18 mouse cellular contexts compared by ENCODE assay signal in the genomic region with DNA sequence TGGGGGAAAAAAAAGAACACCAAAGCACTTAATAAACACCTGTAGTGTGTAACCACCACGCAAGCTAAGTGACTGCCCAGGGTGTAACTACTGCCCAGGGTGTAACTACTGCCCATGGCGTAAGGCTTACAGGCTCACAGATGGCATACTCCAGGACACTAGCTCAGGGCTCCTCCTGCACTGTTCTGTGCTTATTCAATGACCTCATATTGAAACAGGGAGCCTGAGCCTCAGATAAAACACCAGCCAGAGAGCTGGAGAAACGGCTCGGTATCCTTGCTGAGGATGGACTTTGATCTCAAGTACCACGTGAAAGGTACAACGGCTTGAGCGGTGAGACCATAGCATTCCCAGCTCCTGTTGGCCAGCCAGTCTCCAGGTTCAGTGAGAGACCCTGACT. TPM values are rescaled to one million over a fixed set of nuclear protein-coding genes. Genes with fewer than 3 reads are reported as not detected.
A peak's percentile ranks its signal among the peaks of the same experiment; 100 is the strongest.
DNase-seq lines count a peak whose midpoint lies in the region; ATAC-seq lines count a peak whose summit lies in the region.
"Had no signal": no experiment of that assay in that cellular context is flagged by ENCODE, and none has a peak within 500 bp of the region (broad histone marks: within the 10 kb centered on the region; RNA-seq: fewer than 3 reads in every experiment).

No protein-coding gene starts in this region.

- H3K36me3 ChIP-seq in kidney, embryonic 14.5 days (ENCODE audit: control insufficient read depth, insufficient read depth, low read length), result peaks cover 44% of the 10 kb centered on the region
- H3K36me3 ChIP-seq in liver, embryonic 15.5 days (replicated peaks), result peaks cover 65% of the 10 kb centered on the region

- intact Hi-C loops in heart, postnatal 25 days (cut with DNase I), result no loop called here

- no peak overlapping the region for H3K4me3 ChIP-seq in kidney, embryonic 14.5 days (ENCODE audit: low read length)
- no peak overlapping the region for H3K4me3 ChIP-seq in liver, embryonic 15.5 days (replicated peaks)
- H3K4me3 ChIP-seq: forebrain, embryonic 10.5 days; midbrain, embryonic 15.5 days had no signal

- no peak for ATAC-seq in kidney, embryonic 14.5 days (ENCODE audit: low FRiP score, low TSS enrichment)
- peak; percentile 22 for ATAC-seq in inflammation-experienced regulatory T-cells, adult 6 months
- ATAC-seq in liver, embryonic 15.5 days (ENCODE audit: insufficient read depth), result no peak
- ATAC-seq: midbrain, embryonic 15.5 days had no signal

- no peaks in the 10 kb centered on the region for H3K27me3 ChIP-seq in kidney, embryonic 14.5 days (ENCODE audit: control insufficient read depth, insufficient read depth, low read length)
- H3K27me3 ChIP-seq in liver, embryonic 15.5 days, result no peaks in the 10 kb centered on the region
- H3K27me3 ChIP-seq: midbrain, embryonic 15.5 days had no signal

- H3K4me1 ChIP-seq in kidney, embryonic 14.5 days (ENCODE audit: control insufficient read depth, insufficient read depth, low read length), result peaks cover 11% of the 10 kb centered on the region; the same call in 1 of the 2 replicates
- peaks cover 62% of the 10 kb centered on the region for H3K4me1 ChIP-seq in liver, embryonic 15.5 days (replicated peaks)

- WGBS in kidney, embryonic 14.5 days, result 91% methylated on average over 7 of the region's 7 CpGs
- WGBS in liver, embryonic 15.5 days (ENCODE audit: insufficient replicate concordance), result 83% methylated on average over 7 of the region's 7 CpGs

- peak; percentile 27 to 31 for DNase-seq in kidney, postnatal 36 days
- peak; percentile 74 for DNase-seq in yolk sac, embryonic 10.5 days (ENCODE audit: low spot score)
- no peak for DNase-seq in heart, postnatal 25 days (ENCODE audit: low spot score)
- DNase-seq in urinary bladder, postnatal 36 days (ENCODE audit: low spot score in 2 of 2), result no peak
- DNase-seq: cerebellum, adult 2 months; gastrocnemius, postnatal 36 days; heart, postnatal 4 days; lung, embryonic 14.5 days; right cerebral cortex, postnatal 25 days; thymus, postnatal 14 days had no signal

- no peaks in the 10 kb centered on the region for H3K9me3 ChIP-seq in kidney, embryonic 14.5 days (ENCODE audit: control insufficient read depth, low read length)
- H3K9me3 ChIP-seq in liver, embryonic 15.5 days (replicated peaks), result no peaks in the 10 kb centered on the region
- H3K9me3 ChIP-seq: forebrain, embryonic 10.5 days; G1E; midbrain, embryonic 15.5 days had no signal

- H3K27ac ChIP-seq in kidney, embryonic 14.5 days (ENCODE audit: low read depth, low read length), result no peak overlapping the region
- H3K27ac ChIP-seq in liver, embryonic 15.5 days (replicated peaks), result peak overlapping the region; percentile 56; the same call in 1 of the 2 replicates
- H3K27ac ChIP-seq: forebrain, embryonic 10.5 days; macrophage; midbrain, embryonic 15.5 days had no signal

- no peak overlapping the region for H3K4me2 ChIP-seq in kidney, embryonic 14.5 days (replicated peaks; ENCODE audit: low read depth, low read length)
- H3K4me2 ChIP-seq in liver, embryonic 15.5 days, result peak overlapping the region; percentile 6; the same call in 1 of the 2 replicates
- H3K4me2 ChIP-seq: heart, embryonic 11.5 days; lung, embryonic 14.5 days; midbrain, embryonic 15.5 days had no signal

- no peak overlapping the region for H3K9ac ChIP-seq in kidney, embryonic 14.5 days (ENCODE audit: low read depth, low read length)
- no peak overlapping the region for H3K9ac ChIP-seq in liver, embryonic 15.5 days
- H3K9ac ChIP-seq: lung, embryonic 14.5 days; midbrain, embryonic 15.5 days had no signal

RNA-seq across cellular contexts. Expression of a gene that starts 13.7 kb away (rescaled TPM):
- 46.7 and 50.8 TPM in 2 replicates for polyA plus RNA-seq in kidney, embryonic 14.5 days (2014; fragmentation: Nextera tagmentation; extraction: Ambion mirVana)
- polyA plus RNA-seq in inflammation-experienced regulatory T-cells, adult 6 months (2017; shearing (Covaris generic)), result 100 to 1,000 TPM; 129 to 140 (median 134) TPM
- 61.6 and 67.8 TPM in 2 replicates for polyA plus RNA-seq in liver, embryonic 15.5 days (2015; fragmentation: Nextera tagmentation; extraction: Ambion mirVana)
- total RNA-seq in heart, postnatal 25 days (2021), result 1 to 10 TPM; 2.4 to 2.6 TPM

RNA-seq across cellular contexts. Expression of a gene that starts 13.8 kb away (rescaled TPM):
- 38.9 and 92.4 TPM in 2 replicates for polyA plus RNA-seq in kidney, embryonic 14.5 days (2014; fragmentation: Nextera tagmentation; extraction: Ambion mirVana)
- polyA plus RNA-seq in inflammation-experienced regulatory T-cells, adult 6 months (2017; shearing (Covaris generic)), result 10 to 100 TPM; 57.7 to 67.7 (median 63.5) TPM
- 34.9 and 35.9 TPM in 2 replicates for polyA plus RNA-seq in liver, embryonic 15.5 days (2015; fragmentation: Nextera tagmentation; extraction: Ambion mirVana)
- 10 to 100 TPM; 24.9 to 25.0 TPM for total RNA-seq in heart, postnatal 25 days (2021)

RNA-seq across cellular contexts. Expression of a gene that starts 36.9 kb away (rescaled TPM):
- 142 and 182 TPM in 2 replicates for polyA plus RNA-seq in kidney, embryonic 14.5 days (2014; fragmentation: Nextera tagmentation; extraction: Ambion mirVana)
- polyA plus RNA-seq in inflammation-experienced regulatory T-cells, adult 6 months (2017; shearing (Covaris generic)), result 10 to 100 TPM; 59.4 to 85.5 (median 73.8) TPM
- 204 and 248 TPM in 2 replicates for polyA plus RNA-seq in liver, embryonic 15.5 days (2015; fragmentation: Nextera tagmentation; extraction: Ambion mirVana)
- 100 to 1,000 TPM; 371 to 393 TPM for total RNA-seq in heart, postnatal 25 days (2021)

Comparison
In these comparisons a context has a peak if more than half of its experiments do, and no peak if none do; other contexts are left out.
1. DNase-seq: peak in kidney, postnatal 36 days (2 of 2) and yolk sac, embryonic 10.5 days (single experiment); none in heart, postnatal 25 days (single experiment) and urinary bladder, postnatal 36 days (0 of 2).